Mouse (Mus musculus): ENCODE measurements around the gene Rrp9. TPM values are rescaled to one million over a fixed set of nuclear protein-coding genes. Genes with fewer than 3 reads are reported as not detected.

Gene Rrp9
- polyA plus RNA-seq, 1 experiment from 2014 or later: 48.3 TPM

- ATAC-seq: no peak
- no peak overlapping the region for H3K27ac ChIP-seq (ENCODE audit: low read length)
- WGBS: 77% methylated on average over 9 of the region's 9 CpGs
Measured at GRCm38 (mm10) chr9:106469776-106470175, 6.0 kb upstream of the Rrp9 start.

GRCm38 (mm10) chr9:106470991-106471750 lies 4.6 kb upstream of the Rrp9 start:
- WGBS: 60% methylated on average over 14 of the region's 14 CpGs
- Histone ChIP-seq H3K36me3 (ENCODE audit: control insufficient read depth, insufficient read depth, low read length) (no peaks in the 10 kb centered on the region), H3K4me1 (ENCODE audit: control insufficient read depth, insufficient read depth, low read length) (no peaks in the 10 kb centered on the region), H3K27ac (ENCODE audit: low read length) (no peak overlapping the region), H3K4me2 (ENCODE audit: low read length) (no peak overlapping the region), H3K27me3 (ENCODE audit: control insufficient read depth, insufficient read depth, low read depth, low read length) (0 out of 2 replicates have a peak, but pooled peaks cover 3% of the 10 kb centered on the region), H3K9me3 (replicated peaks; ENCODE audit: control insufficient read depth, low read length, poor library complexity, severe bottlenecking) (no peaks in the 10 kb centered on the region), H3K9ac (ENCODE audit: low read depth, low read length) (no peak overlapping the region), H3K4me3 (ENCODE audit: low read depth, low read length) (no peak overlapping the region)
- no peak for ATAC-seq

More at GRCm38 (mm10) chr9:106469776-106470175, 6.0 kb upstream of the Rrp9 start:
- Histone ChIP-seq H3K9ac (ENCODE audit: low read depth, low read length) (no peak overlapping the region), H3K36me3 (ENCODE audit: control insufficient read depth, insufficient read depth, low read length) (no peaks in the 10 kb centered on the region), H3K9me3 (replicated peaks; ENCODE audit: control insufficient read depth, low read length, poor library complexity, severe bottlenecking) (no peaks in the 10 kb centered on the region), H3K4me2 (ENCODE audit: low read length) (no peak overlapping the region), H3K4me3 (ENCODE audit: low read depth, low read length) (no peak overlapping the region), H3K27me3 (ENCODE audit: control insufficient read depth, insufficient read depth, low read depth, low read length) (0 out of 2 replicates have a peak, but pooled peaks cover 3% of the 10 kb centered on the region), H3K4me1 (ENCODE audit: control insufficient read depth, insufficient read depth, low read length) (peaks cover 8% of the 10 kb centered on the region; the same call in 1 of the 2 replicates)

GRCm38 (mm10) chr9:106471892-106472291 lies 3.9 kb upstream of the Rrp9 start:
- WGBS: 17% methylated on average over 5 of the region's 5 CpGs
- Histone ChIP-seq H3K9me3 (replicated peaks; ENCODE audit: control insufficient read depth, low read length, poor library complexity, severe bottlenecking) (no peaks in the 10 kb centered on the region), H3K4me3 (ENCODE audit: low read depth, low read length) (no peak overlapping the region), H3K9ac (ENCODE audit: low read depth, low read length) (no peak overlapping the region), H3K27ac (ENCODE audit: low read length) (no peak overlapping the region), H3K27me3 (ENCODE audit: control insufficient read depth, insufficient read depth, low read depth, low read length) (0 out of 2 replicates have a peak, but pooled peaks cover 3% of the 10 kb centered on the region), H3K4me2 (ENCODE audit: low read length) (no peak overlapping the region), H3K4me1 (ENCODE audit: control insufficient read depth, insufficient read depth, low read length) (0 out of 2 replicates have a peak, but pooled peaks cover 2% of the 10 kb centered on the region), H3K36me3 (ENCODE audit: control insufficient read depth, insufficient read depth, low read length) (no peaks in the 10 kb centered on the region)
- no peak for ATAC-seq

- 68% methylated on average over 4 of the region's 4 CpGs for WGBS
- Histone ChIP-seq H3K27ac (ENCODE audit: low read length) (no peak overlapping the region), H3K36me3 (ENCODE audit: control insufficient read depth, insufficient read depth, low read length) (no peaks in the 10 kb centered on the region), H3K4me1 (ENCODE audit: control insufficient read depth, insufficient read depth, low read length) (0 out of 2 replicates have a peak, but pooled peaks cover 2% of the 10 kb centered on the region), H3K9ac (ENCODE audit: low read depth, low read length) (no peak overlapping the region), H3K4me3 (ENCODE audit: low read depth, low read length) (no peak overlapping the region), H3K4me2 (ENCODE audit: low read length) (no peak overlapping the region), H3K9me3 (replicated peaks; ENCODE audit: control insufficient read depth, low read length, poor library complexity, severe bottlenecking) (no peaks in the 10 kb centered on the region), H3K27me3 (ENCODE audit: control insufficient read depth, insufficient read depth, low read depth, low read length) (0 out of 2 replicates have a peak, but pooled peaks cover 3% of the 10 kb centered on the region)
- ATAC-seq: no peak
Measured at GRCm38 (mm10) chr9:106472321-106472720, 3.4 kb upstream of the Rrp9 start.

- Histone ChIP-seq H3K4me2 (ENCODE audit: low read length) (no peak overlapping the region), H3K4me1 (ENCODE audit: control insufficient read depth, insufficient read depth, low read length) (peaks cover 8% of the 10 kb centered on the region), H3K4me3 (ENCODE audit: low read depth, low read length) (no peak overlapping the region), H3K27me3 (ENCODE audit: control insufficient read depth, insufficient read depth, low read depth, low read length) (0 out of 2 replicates have a peak, but pooled peaks cover 3% of the 10 kb centered on the region), H3K9me3 (replicated peaks; ENCODE audit: control insufficient read depth, low read length, poor library complexity, severe bottlenecking) (no peaks in the 10 kb centered on the region), H3K9ac (ENCODE audit: low read depth, low read length) (no peak overlapping the region), H3K36me3 (ENCODE audit: control insufficient read depth, insufficient read depth, low read length) (no peaks in the 10 kb centered on the region), H3K27ac (ENCODE audit: low read length) (no peak overlapping the region)
- ATAC-seq: no peak
- WGBS: 90% methylated on average over 15 of the region's 16 CpGs
Measured at GRCm38 (mm10) chr9:106473081-106473752, 2.5 kb upstream of the Rrp9 start.

- Histone ChIP-seq H3K27me3 (ENCODE audit: control insufficient read depth, insufficient read depth, low read depth, low read length) (0 out of 2 replicates have a peak, but pooled peaks cover 3% of the 10 kb centered on the region), H3K36me3 (ENCODE audit: control insufficient read depth, insufficient read depth, low read length) (no peaks in the 10 kb centered on the region), H3K27ac (ENCODE audit: low read length) (no peak overlapping the region), H3K4me1 (ENCODE audit: control insufficient read depth, insufficient read depth, low read length) (peaks cover 10% of the 10 kb centered on the region), H3K9ac (ENCODE audit: low read depth, low read length) (no peak overlapping the region), H3K4me3 (ENCODE audit: low read depth, low read length) (no peak overlapping the region), H3K9me3 (replicated peaks; ENCODE audit: control insufficient read depth, low read length, poor library complexity, severe bottlenecking) (no peaks in the 10 kb centered on the region), H3K4me2 (ENCODE audit: low read length) (no peak overlapping the region)
- ATAC-seq: no peak
- 78% methylated on average over 5 of the region's 5 CpGs for WGBS
Measured at GRCm38 (mm10) chr9:106473753-106474105, 2.0 kb upstream of the Rrp9 start.

- no peak for ATAC-seq
- Histone ChIP-seq H3K9me3 (replicated peaks; ENCODE audit: control insufficient read depth, low read length, poor library complexity, severe bottlenecking) (no peaks in the 10 kb centered on the region), H3K27ac (ENCODE audit: low read length) (no peak overlapping the region), H3K4me3 (ENCODE audit: low read depth, low read length) (no peak overlapping the region), H3K4me1 (ENCODE audit: control insufficient read depth, insufficient read depth, low read length) (peaks cover 10% of the 10 kb centered on the region), H3K27me3 (ENCODE audit: control insufficient read depth, insufficient read depth, low read depth, low read length) (0 out of 2 replicates have a peak, but pooled peaks cover 3% of the 10 kb centered on the region), H3K36me3 (ENCODE audit: control insufficient read depth, insufficient read depth, low read length) (no peaks in the 10 kb centered on the region), H3K9ac (ENCODE audit: low read depth, low read length) (no peak overlapping the region), H3K4me2 (ENCODE audit: low read length) (no peak overlapping the region)
- 6% methylated on average over 6 of the region's 6 CpGs for WGBS
Measured at GRCm38 (mm10) chr9:106474456-106474855, 1.3 kb upstream of the Rrp9 start.

- no peak for ATAC-seq
- H3K4me2 ChIP-seq (ENCODE audit: low read length): no peak overlapping the region
- WGBS: 64% methylated on average over 7 of the region's 7 CpGs
- H3K9me3 ChIP-seq (replicated peaks; ENCODE audit: control insufficient read depth, low read length, poor library complexity, severe bottlenecking): no peaks in the 10 kb centered on the region
- 0 out of 2 replicates have a peak, but pooled peaks cover 3% of the 10 kb centered on the region for H3K27me3 ChIP-seq (ENCODE audit: control insufficient read depth, insufficient read depth, low read depth, low read length)
- H3K4me1 ChIP-seq (ENCODE audit: control insufficient read depth, insufficient read depth, low read length): peaks cover 10% of the 10 kb centered on the region
- H3K27ac ChIP-seq (ENCODE audit: low read length): no peak overlapping the region
- no peak overlapping the region for H3K9ac ChIP-seq (ENCODE audit: low read depth, low read length)
- no peak overlapping the region for H3K4me3 ChIP-seq (ENCODE audit: low read depth, low read length)
- H3K36me3 ChIP-seq (ENCODE audit: control insufficient read depth, insufficient read depth, low read length): no peaks in the 10 kb centered on the region
Measured at GRCm38 (mm10) chr9:106475046-106475445, 717 bp upstream of the Rrp9 start.

Data from midbrain, embryonic 16.5 days (tissue).